Comparison of ENCODE assay signal across 8 mouse cellular contexts in the genomic region with DNA sequence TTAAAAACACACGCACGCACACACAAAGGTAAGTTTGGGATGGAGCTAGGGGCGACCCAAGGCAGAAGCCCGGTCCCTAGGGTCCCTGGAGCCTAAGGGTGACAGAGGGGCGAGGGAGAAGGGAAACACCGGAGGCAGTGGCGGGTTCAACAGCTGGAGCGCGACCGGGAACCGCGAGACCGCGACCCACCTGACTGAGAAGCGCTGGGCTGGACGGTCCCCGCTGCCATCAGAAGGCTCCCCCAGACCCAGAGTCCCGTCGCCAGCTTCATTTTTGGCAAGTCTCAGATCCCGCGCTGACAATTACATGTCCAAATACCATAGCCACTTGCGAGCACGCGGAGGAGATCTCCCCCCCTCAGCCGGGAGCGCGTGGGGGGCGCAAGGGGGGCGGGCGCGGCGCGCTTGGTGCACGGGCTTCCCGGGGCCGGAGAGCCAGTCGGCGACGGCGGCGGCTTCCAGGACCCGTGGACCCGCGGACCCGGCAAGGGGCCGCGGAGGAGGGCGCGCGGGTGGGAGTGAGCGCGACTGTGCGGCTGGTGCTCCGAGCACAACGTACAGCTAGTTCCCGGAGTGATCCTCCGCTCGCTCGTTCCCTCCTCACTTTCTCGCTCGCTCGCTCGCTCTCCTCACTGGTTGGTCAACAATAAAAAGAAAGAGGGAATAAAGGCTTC. TPM values are rescaled to one million over a fixed set of nuclear protein-coding genes. Genes with fewer than 3 reads are reported as not detected.
A peak's percentile ranks its signal among the peaks of the same experiment; 100 is the strongest.
DNase-seq lines count a peak whose midpoint lies in the region; ATAC-seq lines count a peak whose summit lies in the region.

A gene (minus strand): TSS at position 575 of the 674 bp plus-strand sequence.

- H3K4me2 ChIP-seq in embryonic facial prominence, embryonic 12.5 days (replicated peaks): peak within 1 kb of the TSS; percentile 93

- no peaks in the 10 kb centered on the region for H3K36me3 ChIP-seq in embryonic facial prominence, embryonic 12.5 days

- peak; percentile 22 for DNase-seq in urinary bladder, adult 2 months (ENCODE audit: low spot score)
- no peak for DNase-seq in urinary bladder, postnatal 10 days (ENCODE audit: low spot score)
- peak; percentile 3 for DNase-seq in heart, postnatal 25 days (ENCODE audit: low spot score)
- peak in 1 of 2 experiments; percentile 21 for DNase-seq in layer of hippocampus, adult 18-20 months (ENCODE audit: low spot score in 2 of 2)
- peak; percentile 2 for DNase-seq in lung, postnatal 10 days
- peak; percentile 38 for DNase-seq in right cerebral cortex, postnatal 4 days
- no peak for DNase-seq in spleen, postnatal 10 days (ENCODE audit: low spot score in 2 of 2)

- under 1% methylated on average over 63 of the region's 63 CpGs for WGBS in embryonic facial prominence, embryonic 12.5 days

- H3K9ac ChIP-seq in embryonic facial prominence, embryonic 12.5 days: peak within 1 kb of the TSS; percentile 34

- peaks cover 50% of the 10 kb centered on the region for H3K27me3 ChIP-seq in embryonic facial prominence, embryonic 12.5 days

- ATAC-seq in embryonic facial prominence, embryonic 12.5 days (ENCODE audit: insufficient number of reproducible peaks, insufficient read depth, low FRiP score, low TSS enrichment): peak; percentile 23

- no peaks in the 10 kb centered on the region for H3K9me3 ChIP-seq in embryonic facial prominence, embryonic 12.5 days

- H3K4me3 ChIP-seq in embryonic facial prominence, embryonic 12.5 days: peak within 1 kb of the TSS; percentile 53

- intact Hi-C loops in heart, postnatal 25 days (cut with DNase I): loop anchor here (5.0 kb wide), 2 partner anchors 130 to 600 kb away; no protein-coding TSS in a partner anchor

- no peaks in the 10 kb centered on the region; the same call in 1 of the 2 replicates for H3K4me1 ChIP-seq in embryonic facial prominence, embryonic 12.5 days

- no peak within 1 kb of the TSS for H3K27ac ChIP-seq in embryonic facial prominence, embryonic 12.5 days

RNA-seq across cellular contexts. Expression of the gene that starts here (rescaled TPM):
- polyA plus RNA-seq in urinary bladder, adult 2 months (2012; rRNA removed): 0.04 and 0.07 TPM in 2 replicates
- 0.95 and 1.3 TPM in 2 replicates for polyA plus RNA-seq in embryonic facial prominence, embryonic 12.5 days (2016; fragmentation: Nextera tagmentation; extraction: Ambion mirVana)
- 10 to 100 TPM; 12.2 to 14.0 TPM for total RNA-seq in heart, postnatal 25 days (2021)
- 10 to 100 TPM; 43.4 to 48.2 TPM for total RNA-seq in layer of hippocampus, adult 18-20 months (2021)

Comparison
In these comparisons a context has a peak if more than half of its experiments do, and no peak if none do; other contexts are left out.
1. Peak in DNase-seq in urinary bladder, adult 2 months; RNA of the gene not detected or under 1 TPM.
2. DNase-seq: peak in heart, postnatal 25 days (single experiment), lung, postnatal 10 days (single experiment) and right cerebral cortex, postnatal 4 days (single experiment); none in urinary bladder, postnatal 10 days (single experiment) and spleen, postnatal 10 days (0 of 2).